Mouse (Mus musculus): Measurements from ENCODE around the gene Lrpap1. TPM values are rescaled to one million over a fixed set of nuclear protein-coding genes. Genes with fewer than 3 reads are reported as not detected.
A peak's percentile ranks its signal among the peaks of the same experiment; 100 is the strongest.

The Lrpap1 gene
- total and polyA plus RNA-seq, 3 experiments, result 22.9 to 43.7 (median 39.6) TPM

GRCm38 (mm10) chr5:35088785-35089613 lies 16.6 kb downstream of the Lrpap1 start:
- H3K9ac ChIP-seq (ENCODE audit: insufficient read depth, low read depth), result no peak overlapping the region
- H3K27me3 ChIP-seq (replicated peaks), result peaks cover 36% of the 10 kb centered on the region
- H3K36me3 ChIP-seq (replicated peaks in 1 of 2; ENCODE audit: control insufficient read depth in 1 of 2, insufficient read depth in 1 of 2, low read length in 1 of 2), result peaks cover 22 to 39% of the 10 kb centered on the region in 2 experiments
- H3K4me2 ChIP-seq (ENCODE audit: insufficient read depth, low read depth, poor library complexity, severe bottlenecking), result no peak overlapping the region
- in situ Hi-C loops (cut with MboI; ENCODE audit: low pct_ligation_motif_present, low pct_unique_long_range_greater_than_20kb, low sequenced_read_pairs) (no loop called here), dilution Hi-C loops (cut with MboI; ENCODE audit: extremely low pct_ligation_motif_present, extremely low pct_unique_long_range_greater_than_20kb, low sequenced_read_pairs) (no loop called here)
- no peaks in the 10 kb centered on the region for H3K4me1 ChIP-seq (ENCODE audit: control insufficient read depth in 1 of 2, insufficient read depth in 2 of 2)
- no peaks in the 10 kb centered on the region for H3K79me2 ChIP-seq (replicated peaks; ENCODE audit: control insufficient read depth, extremely low read depth, insufficient read depth, poor library complexity, severe bottlenecking)
- peak; percentile 73 for DNase-seq (ENCODE audit: extremely low read depth)
- TF ChIP-seq CHD1 (IDR thresholded peaks at IDR 0.05; ENCODE audit: low read depth, low read length), result no peak
- TF ChIP-seq HCFC1 (IDR thresholded peaks at IDR 0.05; ENCODE audit: low read depth, low read length), result no peak
- TF ChIP-seq ELF1 (IDR thresholded peaks at IDR 0.05; ENCODE audit: low read depth, low read length), result 0 out of 2 replicates have a peak, but pooled peaks have one; percentile 35
- TF ChIP-seq MXI1 (IDR thresholded peaks at IDR 0.05; ENCODE audit: low read depth, low read length), result no peak
- TF ChIP-seq SMC3 (IDR thresholded peaks at IDR 0.05; ENCODE audit: low read depth, low read length), result peak; percentile 74
- no peak for TF ChIP-seq KAT2A (IDR thresholded peaks at IDR 0.05; ENCODE audit: insufficient replicate concordance, low read length)
- TF ChIP-seq MYC (IDR thresholded peaks at IDR 0.05; ENCODE audit: low read depth, low read length), result no peak
- peak; percentile 57 for TF ChIP-seq RAD21 (IDR thresholded peaks at IDR 0.05; ENCODE audit: low read depth, low read length)
- no peak for TF ChIP-seq IRF4 (IDR thresholded peaks at IDR 0.05; ENCODE audit: low read depth, low read length)
- TF ChIP-seq NRF1 (IDR thresholded peaks at IDR 0.05; ENCODE audit: low read depth, low read length), result no peak
- TF ChIP-seq SIN3A (IDR thresholded peaks at IDR 0.05; ENCODE audit: low read length), result no peak
- no peak for TF ChIP-seq MAZ (IDR thresholded peaks at IDR 0.05; ENCODE audit: low read depth, low read length)
- no peak for TF ChIP-seq GABPA (IDR thresholded peaks at IDR 0.05; ENCODE audit: insufficient replicate concordance, low read depth, low read length)
- no peak for TF ChIP-seq EP300 (IDR thresholded peaks at IDR 0.05; ENCODE audit: low read length)
- TF ChIP-seq POLR2A (IDR thresholded peaks at IDR 0.05; ENCODE audit: low read depth, low read length), result no peak
- TF ChIP-seq NELFE (IDR thresholded peaks at IDR 0.05; ENCODE audit: low read depth, low read length), result no peak
- no peak for TF ChIP-seq ZC3H11A (IDR thresholded peaks at IDR 0.05; ENCODE audit: low read depth, low read length)
- TF ChIP-seq MAFK (IDR thresholded peaks at IDR 0.05; ENCODE audit: insufficient replicate concordance, low read length), result no peak
- TF ChIP-seq UBTF (IDR thresholded peaks at IDR 0.05; ENCODE audit: low read depth, low read length), result no peak
- TF ChIP-seq ZKSCAN1 (IDR thresholded peaks at IDR 0.05; ENCODE audit: borderline replicate concordance, low read depth, low read length), result no peak
- TF ChIP-seq BHLHE40 (IDR thresholded peaks at IDR 0.05; ENCODE audit: low read depth, low read length), result no peak
- no peak for TF ChIP-seq CHD2 (IDR thresholded peaks at IDR 0.05; ENCODE audit: low read length)
- no peak for TF ChIP-seq RCOR1 (conservative IDR thresholded peaks at IDR 0.05; ENCODE audit: low read depth, low read length)
- TF ChIP-seq JUN (IDR thresholded peaks at IDR 0.05; ENCODE audit: insufficient read depth, low read depth, low read length), result no peak
- peak; percentile 79 for TF ChIP-seq CTCF (conservative IDR thresholded peaks at IDR 0.05 in 1 of 2, IDR thresholded peaks at IDR 0.05 in 1 of 2; ENCODE audit: low read depth in 2 of 2, low read length in 2 of 2)
- TF ChIP-seq E2F4 (IDR thresholded peaks at IDR 0.05; ENCODE audit: insufficient replicate concordance, low read depth, low read length), result no peak
- TF ChIP-seq POLR2AphosphoS2 (IDR thresholded peaks at IDR 0.05; ENCODE audit: low read depth, low read length), result no peak
- no peak for TF ChIP-seq ZMIZ1 (IDR thresholded peaks at IDR 0.05; ENCODE audit: low read depth, low read length)
- TF ChIP-seq ZNF384 (IDR thresholded peaks at IDR 0.05; ENCODE audit: low read depth, low read length), result peak; percentile 40; the same call in 1 of the 2 replicates
- H3K9me3 ChIP-seq (replicated peaks; ENCODE audit: low read length), result no peaks in the 10 kb centered on the region
- H3K4me3 ChIP-seq (replicated peaks in 1 of 3; ENCODE audit: low read depth in 2 of 3, low read length in 2 of 3, poor library complexity in 1 of 3), result no peak overlapping the region
- H3K27ac ChIP-seq (ENCODE audit: insufficient read depth, low read depth), result no peak overlapping the region
